Mouse (Mus musculus): Measurements from ENCODE around the gene Cmbl. TPM values are rescaled to one million over a fixed set of nuclear protein-coding genes. Genes with fewer than 3 reads are reported as not detected.

Cmbl gene
- polyA plus RNA-seq, 1 experiment from 2014 or later, result 5.2 TPM

DNA sequence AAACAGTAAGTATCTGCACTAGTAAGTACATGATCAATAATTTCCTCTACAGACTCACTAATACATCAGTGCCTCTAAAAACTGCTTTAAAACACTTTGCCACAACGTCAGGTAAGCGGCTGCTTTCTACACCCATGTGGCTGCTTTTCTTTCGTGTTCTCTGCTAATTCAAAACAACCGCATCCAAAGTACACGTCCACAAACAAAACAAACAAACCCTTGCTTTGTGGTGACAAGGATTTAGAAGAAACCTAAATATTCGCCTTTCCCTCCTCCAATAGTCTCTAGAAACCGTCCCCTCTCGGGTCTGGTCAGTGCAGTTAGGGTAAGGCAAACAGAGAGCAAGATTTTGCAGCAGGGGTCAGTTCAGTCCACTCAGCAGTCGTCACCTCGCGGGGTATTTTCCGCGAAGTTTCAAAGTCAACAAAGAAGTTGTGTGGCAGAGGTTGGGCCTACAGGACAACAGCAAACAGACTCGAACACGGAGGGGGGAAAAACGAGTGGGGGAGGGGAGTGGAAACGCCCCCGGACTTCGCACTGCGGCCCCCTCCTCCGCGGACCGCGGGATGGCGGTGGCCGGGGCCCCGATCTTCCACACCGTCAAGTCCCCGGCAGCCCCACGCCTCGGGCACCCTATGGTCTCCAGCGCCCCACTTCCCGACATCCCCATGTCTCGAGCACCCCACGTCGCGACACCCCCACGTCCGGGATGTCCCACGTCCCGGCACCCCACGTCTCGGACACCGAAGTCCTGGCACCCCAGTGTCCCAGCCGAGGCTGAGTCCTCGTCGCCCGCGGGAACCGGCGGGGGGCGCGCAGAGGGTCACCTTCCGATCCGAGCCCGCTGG is 35.2 kb upstream of the Cmbl start:
- Histone ChIP-seq H3K36me3 (ENCODE audit: insufficient read depth) (no peaks in the 10 kb centered on the region), H3K4me3 (ENCODE audit: low read depth, low read length) (peak overlapping the region; percentile 91), H3K9ac (peak overlapping the region; percentile 93), H3K4me2 (peak overlapping the region; percentile 90), H3K27me3 (ENCODE audit: insufficient read depth, low read length) (no peaks in the 10 kb centered on the region), H3K9me3 (ENCODE audit: low read depth, low read length) (no peaks in the 10 kb centered on the region; the same call in 1 of the 2 replicates), H3K27ac (ENCODE audit: low read depth) (peak overlapping the region; percentile 97), H3K4me1 (ENCODE audit: insufficient read depth) (peaks cover 8% of the 10 kb centered on the region; the same call in 1 of the 2 replicates)
- WGBS, result under 1% methylated on average over 51 of the region's 56 CpGs
- peak; percentile 56 for ATAC-seq (ENCODE audit: insufficient read depth)
- peak; percentile 55 for DNase-seq
- TF ChIP-seq CTCF (IDR thresholded peaks at IDR 0.05; ENCODE audit: low read depth), result no peak

GRCm38 (mm10) chr15:31530659-31531445 is 34.3 kb upstream of the Cmbl start, which contains the start of gene March6:
Gene March6 (minus strand): TSS chr15:31531053.
- Histone ChIP-seq H3K4me2 (peak within 1 kb of the TSS; percentile 90), H3K9ac (peak within 1 kb of the TSS; percentile 93), H3K4me3 (ENCODE audit: low read depth, low read length) (peak within 1 kb of the TSS; percentile 91), H3K27me3 (ENCODE audit: insufficient read depth, low read length) (no peaks in the 10 kb centered on the region), H3K27ac (ENCODE audit: low read depth) (peak within 1 kb of the TSS; percentile 97), H3K4me1 (ENCODE audit: insufficient read depth) (peaks cover 8% of the 10 kb centered on the region; the same call in 1 of the 2 replicates), H3K9me3 (ENCODE audit: low read depth, low read length) (no peaks in the 10 kb centered on the region; the same call in 1 of the 2 replicates), H3K36me3 (ENCODE audit: insufficient read depth) (no peaks in the 10 kb centered on the region)
- DNase-seq (peak; percentile 95), ATAC-seq (ENCODE audit: insufficient read depth) (peak; percentile 91)
- WGBS, result under 1% methylated on average over 98 of the region's 132 CpGs
- no peak for TF ChIP-seq CTCF (IDR thresholded peaks at IDR 0.05; ENCODE audit: low read depth)

GRCm38 (mm10) chr15:31531446-31532330 is 33.5 kb upstream of the Cmbl start:
- ATAC-seq (ENCODE audit: insufficient read depth) (peak; percentile 1; the same call in 1 of the 2 replicates), DNase-seq (peak; percentile 4)
- Histone ChIP-seq H3K27me3 (ENCODE audit: insufficient read depth, low read length) (no peaks in the 10 kb centered on the region), H3K4me2 (peak overlapping the region; percentile 76), H3K4me3 (ENCODE audit: low read depth, low read length) (peak overlapping the region; percentile 91), H3K9ac (peak overlapping the region; percentile 93), H3K4me1 (ENCODE audit: insufficient read depth) (peaks cover 8% of the 10 kb centered on the region; the same call in 1 of the 2 replicates), H3K36me3 (ENCODE audit: insufficient read depth) (no peaks in the 10 kb centered on the region), H3K27ac (ENCODE audit: low read depth) (peak overlapping the region; percentile 97), H3K9me3 (ENCODE audit: low read depth, low read length) (no peaks in the 10 kb centered on the region)
- TF ChIP-seq CTCF (IDR thresholded peaks at IDR 0.05; ENCODE audit: low read depth), result no peak
- 18% methylated on average over 16 of the region's 16 CpGs for WGBS

DNA sequence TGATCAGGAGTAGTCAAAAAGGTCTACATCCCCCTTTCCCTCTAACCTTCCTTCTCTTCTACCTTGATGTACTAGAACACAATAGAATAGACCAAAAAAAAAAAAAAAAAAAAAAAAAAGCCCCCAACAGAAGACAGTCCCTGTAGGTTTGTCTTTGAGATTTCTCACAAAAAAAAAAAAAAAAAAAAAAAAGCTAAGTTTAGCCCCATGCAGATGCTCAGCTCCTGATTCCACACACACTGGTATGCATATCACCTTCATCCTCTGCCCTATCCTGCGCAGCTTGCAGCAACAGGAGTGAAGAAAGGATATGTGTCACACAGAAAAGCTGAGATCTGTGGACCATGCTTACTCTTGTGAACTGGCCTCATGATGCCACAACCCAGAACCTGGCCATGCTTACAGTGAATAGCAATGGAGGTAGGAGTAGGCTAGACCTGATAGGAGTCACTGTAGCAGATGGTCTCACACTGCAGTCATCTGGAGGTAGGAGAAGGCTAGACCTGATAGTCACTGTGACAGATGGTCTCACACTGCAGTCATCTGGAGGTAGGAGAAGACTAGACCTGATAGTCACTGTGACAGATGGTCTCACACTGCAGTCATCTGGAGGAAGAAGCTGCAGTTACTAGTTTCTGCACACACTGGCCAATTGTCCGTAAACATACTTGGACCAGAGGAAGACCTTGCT is 32.7 kb upstream of the Cmbl start:
- TF ChIP-seq CTCF (IDR thresholded peaks at IDR 0.05; ENCODE audit: low read depth), result no peak
- no peak for DNase-seq
- H3K4me2 ChIP-seq, result no peak overlapping the region

DNA sequence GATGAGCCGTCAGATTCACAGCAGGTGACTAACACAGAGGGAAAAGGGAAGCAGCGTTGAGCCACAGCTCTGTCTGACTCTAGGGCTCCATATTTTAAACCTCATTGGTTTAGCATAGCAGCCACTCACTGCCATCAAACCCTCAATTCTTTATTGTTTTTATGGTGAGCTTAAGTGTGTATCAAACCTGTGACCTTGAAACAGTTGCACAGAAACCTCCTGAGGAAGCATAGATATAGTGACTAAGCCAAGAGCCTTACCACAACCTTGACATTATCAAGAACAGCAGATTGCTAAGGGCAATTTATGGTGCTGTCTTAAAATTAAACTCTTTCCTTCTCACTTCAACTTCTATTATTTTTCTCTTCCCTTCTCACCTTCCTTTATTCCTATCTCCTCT is 31.7 kb upstream of the Cmbl start:
- Histone ChIP-seq H3K9me3 (ENCODE audit: low read depth, low read length) (no peaks in the 10 kb centered on the region), H3K4me2 (no peak overlapping the region), H3K27me3 (ENCODE audit: insufficient read depth, low read length) (no peaks in the 10 kb centered on the region), H3K4me3 (ENCODE audit: low read depth, low read length) (no peak overlapping the region), H3K27ac (ENCODE audit: low read depth) (no peak overlapping the region), H3K36me3 (ENCODE audit: insufficient read depth) (no peaks in the 10 kb centered on the region), H3K4me1 (ENCODE audit: insufficient read depth) (peaks cover 8% of the 10 kb centered on the region; the same call in 1 of the 2 replicates), H3K9ac (no peak overlapping the region)
- no peak for DNase-seq
- TF ChIP-seq CTCF (IDR thresholded peaks at IDR 0.05; ENCODE audit: low read depth), result no peak
- no peak for ATAC-seq (ENCODE audit: insufficient read depth)
- 89% methylated on average over 2 of the region's 2 CpGs for WGBS

More for the DNA sequence above, 32.7 kb upstream of the Cmbl start:
- H3K27me3 ChIP-seq (ENCODE audit: insufficient read depth, low read length), result no peaks in the 10 kb centered on the region
- no peak overlapping the region for H3K4me3 ChIP-seq (ENCODE audit: low read depth, low read length)
- H3K9ac ChIP-seq, result no peak overlapping the region
- 93% methylated on average over 2 of the region's 2 CpGs for WGBS
- no peaks in the 10 kb centered on the region for H3K9me3 ChIP-seq (ENCODE audit: low read depth, low read length)
- no peak for ATAC-seq (ENCODE audit: insufficient read depth)
- no peaks in the 10 kb centered on the region for H3K36me3 ChIP-seq (ENCODE audit: insufficient read depth)
- H3K4me1 ChIP-seq (ENCODE audit: insufficient read depth), result peaks cover 8% of the 10 kb centered on the region; the same call in 1 of the 2 replicates
- no peak overlapping the region for H3K27ac ChIP-seq (ENCODE audit: low read depth)
